Mouse (Mus musculus): ENCODE measurements around the gene Brdt.
A peak's percentile ranks its signal among the peaks of the same experiment; 100 is the strongest.
"Not testable (repeated sequence)": the region's sequence is repeated elsewhere in the genome, so short reads cannot be mapped to it uniquely, and the experiment has no call there.

Gene Brdt

DNA sequence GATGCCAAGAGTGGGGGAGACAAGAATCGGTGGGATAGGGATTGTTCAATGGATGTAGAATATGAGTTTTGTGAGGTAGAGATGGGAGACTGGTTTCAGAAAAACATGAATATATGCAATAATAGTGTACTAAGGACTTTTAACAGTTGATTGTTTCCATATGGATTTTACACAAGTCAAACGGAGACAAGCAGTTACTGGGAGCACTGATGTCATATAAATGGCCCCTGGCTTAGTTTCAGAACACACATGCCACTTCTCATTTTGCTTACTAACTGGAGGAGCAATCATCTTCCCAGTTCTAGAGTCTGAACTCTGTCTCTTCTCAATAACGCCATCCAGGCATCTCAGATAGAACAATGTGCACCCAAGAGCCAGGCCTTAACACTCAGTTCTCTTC lies 9.4 kb downstream of the Brdt start:
- DNase-seq (ENCODE audit: low spot score): no peak

DNA sequence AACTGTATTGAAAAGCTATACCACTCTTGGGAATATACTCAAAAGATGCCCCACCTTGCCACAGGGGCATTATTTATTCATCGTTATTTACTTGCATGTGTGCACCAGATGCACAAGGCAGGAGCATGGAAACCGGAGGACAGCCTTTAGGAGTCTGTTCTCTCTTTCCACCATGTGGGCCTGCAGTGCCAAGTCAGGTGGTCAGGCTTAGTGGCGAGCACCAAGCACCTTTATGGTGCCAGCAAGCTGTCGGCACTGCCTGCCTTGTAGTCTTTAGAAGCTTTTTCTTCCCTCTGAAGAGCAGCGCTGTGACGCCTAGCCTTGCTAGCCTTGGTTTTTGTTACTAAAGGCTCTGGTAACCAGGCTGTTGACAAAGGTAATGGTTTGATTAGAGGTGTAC lies 11.9 kb downstream of the Brdt start:
- no peak for DNase-seq (ENCODE audit: low spot score)

DNA sequence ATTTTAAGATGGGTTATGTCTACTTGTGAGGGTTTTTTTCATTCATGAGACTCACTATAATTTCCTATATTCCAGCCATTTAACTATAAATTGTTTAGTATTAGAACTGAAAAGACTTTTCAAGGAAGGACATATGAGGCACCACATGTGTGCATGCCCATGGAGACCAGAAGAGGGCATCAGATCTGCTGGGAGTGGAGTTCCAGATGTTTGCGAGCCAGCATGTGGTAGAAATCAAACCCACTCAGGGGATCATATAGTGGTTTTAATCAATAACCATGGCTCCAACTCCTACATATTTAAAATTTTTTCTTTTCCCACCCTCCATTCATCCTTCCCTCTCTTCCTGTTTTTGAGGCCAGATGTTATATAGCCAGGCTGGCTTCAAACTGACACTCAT lies 15.3 kb downstream of the Brdt start:
- no peak for DNase-seq (ENCODE audit: low spot score)

DNA sequence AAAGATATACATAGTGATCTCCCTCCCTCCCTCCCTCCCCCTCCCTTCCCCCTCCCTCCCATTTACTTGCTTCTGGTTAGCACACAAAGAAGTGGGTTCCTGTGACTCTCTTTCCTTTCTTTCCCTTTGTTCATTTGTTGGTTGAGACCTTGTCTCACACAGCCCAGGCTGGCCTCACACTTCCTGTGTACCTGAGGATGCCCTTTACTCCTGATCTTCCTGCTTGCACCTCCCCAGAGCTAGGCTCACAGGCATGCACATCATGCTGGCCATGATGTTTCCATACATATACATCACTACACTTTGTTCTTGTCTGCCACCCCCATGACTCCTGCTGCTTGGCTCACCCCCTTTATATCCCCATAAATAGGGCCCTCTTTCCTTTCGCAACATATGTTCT lies 21.6 kb downstream of the Brdt start:
- no peak for DNase-seq (ENCODE audit: low spot score)

DNA sequence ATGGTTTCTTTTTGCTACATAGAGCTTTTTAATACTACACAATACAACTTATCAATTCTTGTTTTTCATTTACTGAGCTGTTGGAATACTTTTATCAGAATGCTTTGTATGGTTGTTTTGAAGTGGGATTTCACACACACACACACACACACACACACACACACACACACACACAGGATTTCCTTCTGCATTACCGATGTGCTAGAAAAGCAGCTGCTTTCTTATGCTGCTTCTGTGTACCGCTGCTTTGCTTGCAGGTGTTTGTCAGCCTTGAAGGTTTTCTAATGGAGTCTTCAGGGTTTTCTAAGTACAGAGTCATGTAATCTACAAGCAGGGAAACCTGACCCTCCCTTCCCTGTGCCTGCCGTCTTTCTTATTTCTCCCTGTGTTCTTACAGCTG lies 23.0 kb downstream of the Brdt start:
- no peak for DNase-seq (ENCODE audit: low spot score)

DNA sequence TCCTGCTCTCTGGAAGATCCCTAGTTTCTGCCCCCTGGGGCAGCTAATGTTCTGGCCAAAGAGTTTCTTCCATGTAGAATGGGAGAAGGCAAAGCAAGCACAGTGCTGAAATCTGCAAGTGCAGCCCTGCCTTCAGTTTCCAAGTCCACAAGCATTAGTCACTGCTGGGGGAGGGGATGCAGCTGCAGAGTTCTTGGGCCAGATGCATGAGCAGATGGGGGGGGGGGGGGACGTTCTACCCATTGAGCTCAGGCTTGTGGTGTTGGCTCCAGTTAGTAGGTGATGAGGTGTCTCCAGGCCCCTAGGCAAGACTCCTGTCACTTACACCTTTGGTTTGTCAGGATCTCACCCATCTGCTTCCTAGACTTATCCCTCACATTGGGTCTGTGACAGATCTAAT lies 24.8 kb downstream of the Brdt start:
- DNase-seq (ENCODE audit: low spot score): no peak

DNA sequence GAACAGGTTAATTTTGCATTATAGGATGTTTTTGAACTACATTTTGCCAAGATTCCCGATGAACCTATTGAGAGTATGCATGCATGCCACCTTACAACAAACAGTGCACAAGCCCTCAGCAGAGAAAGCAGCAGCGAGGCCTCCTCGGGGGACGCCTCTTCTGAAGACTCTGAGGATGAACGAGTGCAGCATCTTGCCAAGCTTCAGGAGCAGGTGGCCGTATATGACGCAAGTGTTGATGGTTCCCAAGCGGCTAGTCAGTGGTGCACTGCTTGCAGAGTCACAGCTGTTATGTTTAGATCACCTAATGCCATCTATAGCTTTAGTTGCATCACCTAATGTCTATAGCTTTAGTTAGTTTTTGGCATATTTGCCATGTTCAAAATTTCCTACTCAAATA lies 26.8 kb downstream of the Brdt start:
- DNase-seq (ENCODE audit: low spot score): no peak

DNA sequence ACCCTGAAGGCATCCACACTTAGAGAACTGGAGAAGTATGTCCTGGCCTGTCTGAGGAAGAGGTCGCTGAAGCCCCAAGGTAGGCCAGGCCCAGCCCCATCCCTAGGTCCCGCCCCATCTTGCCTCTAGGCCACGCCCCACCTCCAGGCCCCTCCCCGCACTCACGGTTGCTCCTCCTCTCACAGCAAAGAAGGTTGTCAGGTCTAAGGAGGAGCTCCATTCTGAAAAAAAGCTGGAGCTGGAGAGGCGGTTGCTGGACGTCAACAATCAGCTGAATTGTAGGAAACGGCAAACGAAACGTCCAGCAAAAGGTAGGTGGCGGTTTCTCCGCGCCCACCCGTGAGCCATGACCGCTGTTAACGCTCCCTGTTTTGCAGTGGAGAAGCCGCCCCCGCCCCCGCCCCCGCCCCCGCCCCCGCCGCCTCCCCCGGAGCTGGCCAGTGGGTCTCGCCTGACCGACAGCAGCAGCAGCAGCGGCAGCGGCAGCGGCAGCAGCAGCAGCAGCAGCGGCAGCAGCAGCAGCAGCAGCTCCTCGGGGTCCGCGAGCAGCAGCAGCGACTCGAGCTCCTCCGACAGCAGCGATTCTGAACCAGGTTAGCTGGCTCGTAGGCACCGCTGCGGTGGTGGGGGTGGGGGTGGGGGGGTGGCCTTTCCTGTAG lies 28.6 kb downstream of the Brdt start:
- DNase-seq (ENCODE audit: low spot score): peak; percentile 95

DNA sequence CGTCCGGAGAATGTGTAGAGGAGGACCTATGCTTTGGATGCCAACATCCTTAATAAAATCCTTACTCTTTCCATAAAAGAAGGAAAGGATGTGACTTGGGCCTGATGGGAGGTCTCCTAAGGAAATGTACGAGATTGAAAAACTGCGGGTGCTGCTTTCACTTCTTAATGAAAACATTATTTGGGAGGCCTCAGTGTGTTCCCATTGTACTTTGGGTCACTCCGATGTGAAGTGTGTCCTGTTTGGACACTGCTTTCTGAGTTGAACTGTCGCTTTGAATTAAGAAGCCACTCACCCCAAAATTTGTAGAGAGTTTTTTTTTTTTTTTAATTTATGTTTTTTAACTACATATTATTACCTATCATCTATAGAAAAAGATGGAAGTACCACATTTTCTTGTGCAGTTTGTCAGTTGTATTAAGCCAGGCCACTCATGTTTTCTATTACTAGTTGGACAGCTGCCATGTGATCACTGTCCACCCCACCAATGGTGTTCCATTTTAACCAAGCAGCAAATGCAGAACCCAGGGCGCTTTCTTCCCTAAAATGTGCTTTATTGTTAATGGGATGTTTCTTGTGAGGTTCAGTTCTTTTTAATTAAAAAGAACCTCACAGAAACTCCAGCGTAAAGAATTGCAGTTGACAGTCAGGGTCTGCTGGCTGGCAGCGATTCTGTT lies 29.2 kb downstream of the Brdt start:
- DNase-seq (ENCODE audit: low spot score): no peak

DNA sequence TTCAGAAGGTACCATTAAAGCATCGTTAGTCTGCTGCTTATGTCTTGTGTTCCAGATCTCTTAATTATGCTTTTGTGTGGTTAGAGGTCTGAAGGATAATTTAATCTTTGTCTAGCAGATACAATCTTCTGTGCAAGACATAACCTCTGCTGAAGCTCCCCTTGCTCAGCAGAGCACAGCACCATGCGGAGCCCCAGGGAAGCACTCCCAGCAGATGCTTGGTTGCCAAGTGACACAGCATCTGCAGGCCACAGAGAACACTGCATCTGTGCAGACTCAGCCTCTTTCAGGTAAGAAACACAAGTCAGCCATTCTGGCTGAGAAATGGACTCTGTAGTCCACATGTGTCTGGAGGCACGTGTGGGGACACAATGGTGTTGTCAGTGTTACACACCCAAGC lies 39.1 kb downstream of the Brdt start:
- no peak for DNase-seq (ENCODE audit: low spot score)

DNA sequence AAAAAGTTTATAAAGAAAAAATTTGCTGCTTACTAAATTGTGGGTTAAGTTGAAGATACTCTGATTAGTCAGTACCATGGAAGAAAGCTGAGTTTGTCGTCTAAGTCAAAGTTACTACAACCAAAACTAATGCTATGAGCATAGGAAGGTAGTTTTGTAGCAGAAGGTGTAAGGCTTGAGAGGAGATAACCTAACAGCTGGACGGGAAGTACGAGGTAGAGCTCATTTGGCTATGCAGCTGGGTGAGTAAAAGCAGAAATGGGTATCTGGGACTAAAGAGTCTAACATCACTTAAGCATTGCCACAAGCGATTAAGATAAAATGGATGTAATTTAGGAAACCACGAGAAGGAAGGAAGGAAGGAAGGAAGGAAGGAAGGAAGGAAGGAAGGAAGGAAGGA lies 40.4 kb downstream of the Brdt start:
- DNase-seq (ENCODE audit: low spot score): no peak

DNA sequence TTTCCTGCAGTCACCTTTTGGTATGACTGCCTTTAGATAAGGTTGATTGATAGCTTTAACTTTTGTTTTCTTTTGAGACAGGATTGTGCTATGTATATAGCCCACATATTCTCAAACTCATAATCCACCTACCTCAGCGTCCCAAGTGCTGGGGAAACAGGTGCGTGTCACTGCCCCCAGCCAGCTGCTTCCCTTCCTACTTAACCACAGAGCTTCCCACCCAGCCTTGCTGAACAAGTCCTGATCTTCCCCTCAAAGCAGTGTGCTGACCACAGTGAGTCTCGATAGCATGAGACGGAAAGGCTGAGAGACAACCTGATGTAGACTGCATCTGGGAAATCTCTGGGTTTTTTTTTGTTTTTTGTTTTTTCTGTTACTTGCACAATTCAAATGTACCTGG lies 42.3 kb downstream of the Brdt start:
- no peak for DNase-seq (ENCODE audit: low spot score)

DNA sequence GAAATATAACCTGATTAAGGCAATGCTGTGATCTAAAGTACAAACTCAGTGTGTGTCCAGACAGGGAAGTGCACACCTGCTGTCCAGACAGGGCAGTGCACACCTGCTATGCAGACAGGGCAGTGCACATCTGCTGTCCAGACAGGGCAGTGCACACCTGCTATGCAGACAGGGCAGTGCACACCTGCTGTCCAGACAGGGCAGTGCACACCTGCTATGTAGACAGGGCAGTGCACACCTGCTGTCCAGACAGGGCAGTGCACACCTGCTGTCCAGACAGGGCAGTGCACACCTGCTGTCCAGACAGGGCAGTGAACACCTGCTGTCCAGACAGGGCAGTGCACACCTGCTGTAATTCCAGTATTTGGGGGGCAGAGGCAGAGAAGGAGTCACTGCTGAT lies 55.5 kb downstream of the Brdt start:
- not testable (repeated sequence) for DNase-seq (ENCODE audit: low spot score)

DNA sequence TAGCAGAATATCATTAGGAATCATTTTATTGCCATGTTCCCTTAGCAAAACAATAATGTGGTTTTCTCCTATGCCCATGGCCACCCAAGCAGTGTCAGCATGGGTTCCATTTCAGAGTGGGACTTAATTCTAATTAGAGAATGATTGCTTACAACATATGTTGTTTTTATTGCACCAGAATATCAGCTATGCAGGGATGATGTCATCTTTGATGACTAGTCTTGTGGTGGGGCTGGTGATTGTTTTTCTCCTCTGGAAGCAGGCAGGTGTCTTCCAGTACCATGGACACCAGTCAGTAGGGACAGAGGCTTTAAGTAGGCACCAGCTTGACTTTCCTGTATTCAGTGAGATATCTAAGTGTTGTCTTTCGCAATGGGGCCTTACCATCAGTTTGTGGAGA lies 56.8 kb downstream of the Brdt start:
- DNase-seq (ENCODE audit: low spot score): no peak

DNA sequence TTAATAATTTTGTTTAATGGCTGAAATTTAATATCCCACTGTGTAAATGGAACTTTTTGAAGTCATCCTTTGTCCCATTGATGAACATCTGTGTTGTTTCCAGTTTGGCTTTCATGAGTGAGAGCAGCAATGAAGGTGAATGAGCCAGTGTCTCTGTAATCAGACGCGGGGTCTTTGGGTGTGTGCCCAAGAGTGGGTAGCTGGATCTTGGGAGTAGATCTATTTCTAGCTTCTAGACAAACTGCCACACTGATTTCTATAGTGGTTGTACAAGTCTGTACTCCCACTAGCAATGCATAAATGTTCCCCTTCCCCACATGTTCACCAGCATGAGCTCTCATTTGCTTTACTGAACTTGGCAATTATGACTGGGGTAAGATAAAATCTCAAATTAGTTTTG lies 58.4 kb downstream of the Brdt start:
- DNase-seq (ENCODE audit: low spot score): no peak

DNA sequence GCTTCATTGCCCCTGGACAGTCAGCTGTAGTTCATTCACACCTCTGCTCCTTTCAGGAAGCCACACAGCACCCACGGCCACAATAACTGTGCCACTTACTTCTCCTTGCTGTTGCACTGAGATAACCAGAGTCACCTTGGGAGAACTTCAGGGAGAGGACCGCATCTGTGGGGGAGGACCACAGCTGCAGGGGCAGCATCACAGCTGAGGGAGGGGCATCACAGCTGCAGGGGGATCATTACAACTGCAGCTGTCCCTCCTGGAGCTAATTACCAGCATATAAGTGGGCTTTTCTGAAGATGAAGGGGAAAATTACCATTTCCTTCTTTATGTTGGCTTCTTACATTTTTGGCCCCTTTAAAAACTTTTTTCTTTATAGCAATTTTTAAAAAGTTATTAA lies 63.5 kb downstream of the Brdt start:
- DNase-seq (ENCODE audit: low spot score): no peak

DNA sequence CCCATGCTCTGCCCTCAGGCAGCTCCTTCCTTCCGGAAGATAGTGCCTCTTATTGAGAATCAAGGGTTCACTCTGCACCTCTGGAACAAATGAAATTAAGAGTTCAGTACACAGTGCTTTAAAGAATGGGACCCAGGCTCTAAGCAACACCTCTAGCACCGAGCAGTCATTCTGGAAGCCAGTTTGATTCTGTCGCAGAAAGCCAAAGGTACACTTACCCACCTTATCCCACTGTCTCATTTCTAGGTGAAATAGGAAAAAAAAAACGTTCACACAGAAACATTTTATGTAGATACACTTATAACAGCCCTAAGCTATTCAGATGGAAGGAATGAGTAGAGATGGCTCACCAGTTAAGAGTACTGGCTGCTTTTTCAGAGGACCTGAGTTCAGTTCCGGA lies 71.5 kb downstream of the Brdt start, which contains the start of gene Ephx4:
Gene Ephx4, plus strand, starts transcription at position 301 of the 400 bp plus-strand sequence.
- no peak for DNase-seq (ENCODE audit: low spot score)

DNA sequence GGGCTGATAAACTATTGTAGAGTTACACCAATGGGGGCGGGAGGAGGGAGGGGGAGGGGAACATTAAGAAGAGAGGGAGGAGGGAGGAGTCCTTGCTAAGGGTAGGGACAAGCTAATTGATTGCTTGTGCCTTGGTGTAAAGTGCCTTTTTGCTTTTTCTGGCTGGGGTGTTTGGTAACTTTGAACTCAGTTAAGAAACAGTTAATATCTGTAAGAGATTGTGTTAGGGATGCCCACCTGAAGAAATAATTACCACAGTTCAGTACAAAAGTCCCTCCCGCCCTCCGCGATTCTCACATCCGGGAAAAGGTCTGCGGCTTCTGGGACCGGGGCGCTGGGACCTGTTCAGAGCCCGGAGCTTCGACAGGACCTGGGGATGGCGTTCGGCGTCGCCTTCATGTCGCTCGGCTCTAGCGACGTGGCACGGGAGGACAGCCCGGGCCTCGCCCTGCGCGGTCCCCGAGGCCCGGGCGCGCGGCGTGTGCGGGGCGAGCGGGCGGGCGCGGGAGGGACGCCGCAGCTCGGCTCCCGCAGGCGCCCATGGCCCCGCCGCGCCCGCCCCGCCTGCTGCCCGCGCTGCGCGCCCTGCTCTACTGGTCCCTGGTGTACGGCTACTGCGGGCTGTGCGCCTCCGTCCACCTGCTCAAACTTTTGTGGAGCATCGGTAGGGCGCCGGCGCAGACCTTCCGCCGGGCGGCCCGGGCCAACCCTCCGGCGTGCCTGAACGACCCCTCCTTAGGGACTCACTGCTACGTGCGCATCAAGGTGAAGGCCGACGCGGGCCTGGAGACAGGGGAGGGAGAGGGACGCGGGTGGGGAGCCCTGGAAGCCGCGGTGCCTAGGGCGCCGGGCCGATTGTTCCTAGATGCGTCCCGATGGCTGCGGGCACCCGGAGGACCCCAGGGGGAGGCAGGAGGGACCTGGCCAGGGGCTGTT lies 72.3 kb downstream of the Brdt start:
- peak; percentile 12 for DNase-seq (ENCODE audit: low spot score)

DNA sequence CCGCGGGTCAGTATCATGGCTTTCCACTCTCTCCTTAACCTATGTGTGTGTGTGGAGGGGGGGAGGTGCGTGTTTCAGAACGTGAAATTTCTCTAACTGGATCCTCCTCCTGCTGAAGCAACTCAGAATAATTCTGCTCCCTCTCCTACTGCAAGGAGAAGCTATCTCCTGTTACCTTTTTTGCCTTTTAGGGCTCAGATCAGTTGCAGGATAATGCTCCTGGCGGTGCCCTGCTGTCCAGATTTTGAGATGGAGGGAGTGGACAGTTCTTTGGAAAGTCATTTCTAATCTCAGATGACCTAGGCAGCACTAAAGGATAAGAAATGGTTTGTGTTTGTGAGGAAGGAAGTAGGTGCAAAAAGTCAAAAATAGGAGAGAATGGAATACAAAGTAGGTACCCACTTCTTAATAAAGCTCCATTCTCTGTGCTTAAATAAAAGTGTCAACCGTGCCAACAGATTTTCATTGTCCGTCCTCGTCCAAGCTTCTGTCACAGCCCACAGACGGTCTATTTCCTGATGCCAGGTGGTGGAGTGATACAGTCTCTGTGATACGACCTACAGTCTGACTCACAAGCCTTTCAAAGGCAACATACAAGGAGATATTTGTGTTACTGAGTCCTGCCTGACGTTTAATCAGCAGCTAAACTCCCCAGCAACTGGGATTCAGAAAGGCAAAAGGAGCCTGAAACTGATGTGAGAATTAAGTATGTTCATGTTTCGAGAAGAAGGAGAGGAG lies 73.2 kb downstream of the Brdt start:
- DNase-seq (ENCODE audit: low spot score): no peak

DNA sequence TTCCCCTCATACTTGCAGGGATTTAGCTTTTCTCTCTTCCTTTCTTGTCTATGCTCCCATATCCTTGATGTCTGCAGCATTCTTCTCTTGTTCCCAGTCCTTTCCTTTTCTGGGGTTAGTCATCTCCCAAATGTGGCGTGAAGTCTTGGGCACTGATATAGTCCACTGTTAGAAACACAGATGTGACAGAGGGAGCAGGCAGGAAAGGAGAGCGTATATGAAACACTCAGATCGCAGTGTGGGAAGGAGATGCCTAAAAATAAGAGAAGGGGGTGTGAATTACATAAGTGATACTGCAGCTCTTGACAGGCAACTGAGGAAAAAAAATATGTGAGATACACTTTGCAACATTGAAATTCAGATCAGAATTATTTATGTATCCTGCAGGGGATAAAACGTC lies 74.4 kb downstream of the Brdt start:
- DNase-seq (ENCODE audit: low spot score): no peak

DNA sequence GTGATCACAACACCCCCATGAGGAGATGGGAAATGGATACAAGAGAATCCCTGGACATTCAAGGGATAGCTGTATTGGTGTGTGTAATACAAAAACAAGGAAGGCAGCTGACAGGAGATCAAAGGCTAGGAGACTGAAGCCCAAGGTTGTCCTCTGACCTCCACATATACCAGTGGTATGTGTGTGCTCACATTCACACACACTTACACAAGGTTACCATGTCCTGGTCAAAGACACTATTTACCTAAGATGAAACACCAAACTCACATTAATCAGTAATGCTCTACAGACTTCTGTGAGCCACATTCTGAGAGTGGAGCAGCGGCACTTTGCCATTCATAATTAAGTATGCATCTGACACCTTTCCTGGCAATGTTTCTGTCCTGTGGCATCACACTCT lies 79.3 kb downstream of the Brdt start:
- DNase-seq (ENCODE audit: low spot score): no peak

DNA sequence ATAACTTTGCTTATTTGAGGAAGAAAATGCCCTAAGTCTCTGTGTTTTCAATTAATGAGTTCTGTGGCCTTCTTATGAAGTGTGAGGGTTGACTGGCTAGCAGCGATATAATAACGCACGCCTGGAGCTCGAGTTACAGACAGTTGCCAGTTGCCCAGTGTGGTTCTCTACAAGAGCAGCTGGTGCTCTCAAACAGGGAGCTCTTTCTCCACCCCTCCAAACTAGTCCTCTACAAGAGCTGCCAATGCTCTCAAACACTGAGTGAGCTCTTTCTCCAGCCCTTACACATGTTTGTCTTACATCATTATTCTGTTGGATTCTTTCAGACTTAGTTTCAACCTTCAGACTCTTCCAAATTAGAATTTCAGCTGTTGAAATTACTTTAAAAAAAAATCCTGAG lies 80.4 kb downstream of the Brdt start:
- DNase-seq (ENCODE audit: low spot score): no peak

All from yolk sac, embryonic 10.5 days (tissue).